Mouse (Mus musculus): ENCODE results near the gene Dsp.
A peak's percentile ranks its signal among the peaks of the same experiment; 100 is the strongest.

Gene Dsp

DNA sequence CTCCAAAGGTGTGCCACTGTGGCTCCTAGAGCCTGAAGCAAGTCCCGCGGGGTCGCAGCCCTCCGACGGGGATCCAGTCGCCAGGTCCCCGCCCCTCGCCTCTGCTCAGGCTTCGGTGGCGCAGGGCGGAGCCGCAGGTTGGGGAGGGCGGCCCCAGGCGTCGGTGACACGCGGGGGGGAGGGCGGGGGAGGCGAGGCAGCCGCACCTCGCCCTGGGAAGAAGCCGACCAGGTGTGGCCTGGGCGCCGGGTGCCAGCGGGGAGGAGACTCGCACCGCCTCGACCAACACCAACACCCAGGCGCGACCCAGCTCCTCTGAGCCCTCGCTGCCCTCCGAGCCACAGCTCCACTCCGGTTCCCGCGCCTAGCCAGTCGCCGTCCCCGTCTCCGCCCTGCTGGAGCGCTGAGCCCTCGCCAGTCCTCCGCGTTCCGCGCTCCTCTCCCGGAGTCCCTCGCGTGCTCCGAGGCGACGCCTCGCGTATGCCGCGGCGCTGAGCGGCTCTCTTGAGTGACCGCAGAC lies at the start of gene Dsp:
Gene Dsp, plus strand, starts transcription at position 226 of the 520 bp plus-strand sequence.
- DNase-seq, result peak; percentile 53

DNA sequence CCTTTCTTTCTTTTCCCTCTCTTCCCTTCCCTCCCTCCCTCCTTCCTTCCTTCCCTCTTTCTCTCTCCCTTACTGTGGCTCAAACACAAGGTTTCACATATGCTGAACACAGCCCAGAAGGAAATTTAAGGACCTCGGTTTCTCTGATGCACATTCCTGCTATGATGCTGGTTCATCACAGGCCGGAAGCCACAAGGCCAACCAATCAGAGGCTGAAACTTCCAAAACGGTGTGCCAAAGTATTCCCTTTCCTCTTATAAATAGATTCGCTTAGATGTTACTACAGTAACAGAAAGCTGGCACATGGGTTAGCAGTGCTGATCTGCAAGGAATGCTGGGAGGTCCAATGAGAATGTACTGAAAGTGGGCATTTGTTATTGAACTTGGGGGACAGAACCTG lies 47.7 kb upstream of the Dsp start:
- DNase-seq, result no peak

DNA sequence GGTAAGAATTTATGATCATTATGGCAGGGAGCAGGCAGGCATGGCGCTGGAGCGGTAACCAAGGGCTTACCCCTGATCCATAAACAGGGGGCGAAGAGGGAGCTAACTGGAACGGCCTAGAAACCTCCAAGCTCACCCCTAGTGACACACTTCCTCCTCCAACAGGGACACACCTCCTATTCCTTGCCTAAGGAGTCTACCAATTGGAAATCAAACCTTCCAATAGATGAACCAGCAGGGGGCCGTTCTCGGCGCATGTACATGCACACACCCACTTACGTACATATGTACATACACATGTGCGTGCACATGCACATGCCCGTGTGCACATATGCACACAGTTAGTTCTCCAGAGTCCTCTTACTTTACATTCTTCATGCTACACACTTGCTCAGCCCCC lies 46.6 kb upstream of the Dsp start:
- no peak for DNase-seq

DNA sequence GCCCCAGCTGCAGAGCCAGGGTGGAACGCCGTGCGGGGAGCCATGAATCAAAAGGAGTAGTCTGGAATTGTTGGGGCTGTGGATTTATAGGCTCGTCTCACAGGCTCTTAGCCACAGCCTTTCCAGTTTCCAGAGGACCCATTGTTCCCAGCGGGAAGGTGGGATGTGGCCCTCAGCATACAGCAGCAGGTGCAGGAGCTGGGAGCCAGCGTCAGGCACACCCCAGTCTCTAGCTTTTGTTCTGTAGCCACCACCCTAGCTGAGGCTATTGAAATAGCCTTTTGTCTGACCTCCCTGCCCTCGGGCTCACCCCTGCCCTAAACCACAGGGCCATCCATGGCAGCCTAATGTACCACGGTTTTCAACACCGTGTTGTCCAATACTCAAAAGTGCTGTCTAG lies 42.0 kb upstream of the Dsp start:
- no peak for DNase-seq

DNA sequence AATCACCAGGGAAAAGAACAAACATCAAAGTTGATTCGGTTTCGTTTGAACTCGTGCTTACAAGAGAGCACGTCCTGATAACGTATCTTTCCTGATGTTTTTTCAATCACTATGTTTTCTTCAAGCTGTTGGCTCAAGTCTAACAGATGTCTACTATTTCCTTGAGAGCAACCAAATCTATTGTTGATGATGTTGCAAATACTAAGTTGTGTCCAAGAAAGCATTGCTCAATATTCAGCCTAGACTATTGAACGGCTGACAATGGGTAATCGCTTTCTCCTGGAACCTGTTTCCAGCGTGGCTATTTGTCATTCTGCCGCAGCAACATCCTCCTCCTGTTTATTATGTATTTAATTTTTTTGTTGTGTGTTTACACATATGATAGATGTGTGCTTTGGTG lies 28.8 kb upstream of the Dsp start:
- no peak for DNase-seq

DNA sequence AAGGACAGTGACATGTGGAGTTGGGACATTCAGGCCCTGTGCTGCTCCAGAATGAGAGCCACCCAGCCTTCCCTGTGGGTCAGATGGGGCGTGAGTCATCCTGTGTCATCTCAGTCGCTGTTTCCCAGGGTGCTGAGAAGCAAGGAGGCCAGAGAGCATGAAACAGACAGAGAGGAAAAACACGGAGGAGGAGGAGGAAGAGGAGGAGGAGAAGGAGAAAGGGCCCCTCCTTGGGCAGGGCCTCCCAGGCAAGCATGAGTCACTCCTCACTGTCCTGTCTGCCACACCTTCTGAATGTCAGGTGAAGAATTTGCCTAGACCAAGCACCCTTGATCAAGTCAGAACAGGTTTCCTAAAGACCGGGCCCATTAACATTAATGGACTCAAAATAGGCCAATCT lies 27.4 kb upstream of the Dsp start:
- DNase-seq, result no peak

DNA sequence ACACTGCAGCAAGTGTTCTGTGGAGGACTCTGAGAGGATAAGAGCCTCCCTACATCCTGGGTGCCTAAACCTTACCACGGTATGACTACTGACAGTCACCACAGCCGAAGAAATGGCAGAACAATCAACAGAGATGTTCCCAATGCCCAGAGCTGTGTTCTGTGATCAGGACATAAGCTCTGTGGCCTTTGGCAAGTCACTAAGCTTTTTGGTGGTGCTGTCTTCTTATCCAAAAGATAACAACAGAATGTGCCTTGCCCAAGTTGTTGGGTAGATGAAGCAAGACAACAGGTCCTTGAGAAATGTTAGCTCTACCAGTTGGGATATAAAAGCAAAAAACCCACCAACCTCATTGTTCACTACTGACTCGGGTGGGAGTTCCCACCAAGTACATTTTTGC lies 23.4 kb upstream of the Dsp start:
- DNase-seq, result no peak

DNA sequence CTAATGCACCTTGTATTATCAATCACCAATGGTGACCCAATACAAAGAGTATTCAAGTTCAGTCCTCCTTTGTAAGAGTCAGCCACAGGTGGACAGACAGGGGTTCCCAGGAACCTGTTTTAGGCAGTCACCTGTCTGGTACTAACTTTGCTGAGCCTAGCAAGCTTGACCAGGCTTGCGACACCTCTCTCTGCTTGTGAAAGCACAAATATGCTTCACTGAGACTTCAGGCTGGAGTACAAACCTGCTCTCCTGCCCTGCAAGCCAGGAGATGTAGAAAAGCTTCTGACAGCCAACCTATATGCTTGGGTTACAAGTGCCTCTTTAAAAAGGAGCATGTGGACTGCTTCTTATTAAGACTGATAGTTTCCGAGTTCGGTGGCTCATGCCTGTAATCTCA lies 22.8 kb upstream of the Dsp start:
- no peak for DNase-seq

DNA sequence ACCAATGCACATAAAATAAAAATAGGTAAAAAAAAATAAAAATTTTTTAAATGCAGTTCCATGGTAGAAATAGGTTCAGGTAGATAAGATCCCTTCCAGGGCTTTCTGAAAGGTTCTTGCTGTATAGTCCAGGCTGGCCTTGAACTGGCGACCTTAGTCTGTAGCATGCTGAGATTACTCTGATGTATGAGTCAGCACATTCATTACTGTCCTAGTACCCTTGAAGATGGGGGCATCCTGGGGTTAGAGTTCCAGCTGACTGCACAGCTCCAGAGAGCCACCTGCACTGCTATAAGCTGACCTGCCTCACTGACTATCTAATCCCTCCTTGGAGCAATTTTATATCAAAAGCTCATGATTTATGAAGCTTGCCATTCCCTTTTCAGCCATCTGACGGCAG lies 21.6 kb upstream of the Dsp start:
- no peak for DNase-seq

DNA sequence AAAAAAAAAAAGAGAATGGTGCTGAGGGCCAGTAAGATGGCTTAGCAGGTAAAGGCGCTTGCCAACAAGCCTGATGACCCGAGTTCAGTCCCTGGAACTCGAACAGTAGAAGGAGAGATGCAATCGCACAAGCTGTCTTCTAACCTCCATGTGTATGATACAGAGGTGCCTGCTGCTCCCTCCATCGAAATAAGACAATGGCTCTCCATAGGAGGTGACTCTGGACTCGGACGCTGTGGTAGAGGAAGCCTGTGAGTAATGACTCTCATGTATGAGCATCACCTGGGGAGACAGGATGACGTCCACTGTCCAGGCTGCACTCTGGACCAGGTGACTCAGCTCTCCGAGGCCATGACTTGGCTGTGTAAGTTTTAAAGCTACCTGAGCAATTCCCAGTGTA lies 21.0 kb upstream of the Dsp start:
- no peak for DNase-seq

DNA sequence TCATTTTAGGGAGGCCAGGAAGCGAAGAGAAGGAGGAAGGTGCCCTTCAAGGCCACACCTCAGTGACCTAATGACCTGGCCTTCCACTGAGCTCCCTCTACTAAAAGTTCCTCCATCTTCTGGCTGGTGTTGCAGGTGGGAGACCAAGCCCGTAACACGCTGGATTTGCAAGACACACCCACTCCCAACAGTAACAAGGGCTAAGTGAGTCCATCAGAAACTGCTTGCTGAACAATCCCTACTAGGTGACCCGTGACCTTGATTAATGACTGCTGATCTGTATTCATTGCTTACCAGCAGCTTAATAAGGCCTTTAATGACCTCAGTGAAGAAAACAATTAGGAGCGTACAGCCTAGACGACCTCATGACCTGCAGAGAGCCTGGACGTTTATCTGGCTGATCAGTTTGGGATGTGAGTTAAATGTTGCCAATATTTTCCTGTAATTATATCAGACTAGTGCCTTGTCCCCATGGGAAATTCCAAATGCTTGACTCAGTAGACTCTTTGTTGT lies 18.0 kb upstream of the Dsp start:
- DNase-seq, result no peak

DNA sequence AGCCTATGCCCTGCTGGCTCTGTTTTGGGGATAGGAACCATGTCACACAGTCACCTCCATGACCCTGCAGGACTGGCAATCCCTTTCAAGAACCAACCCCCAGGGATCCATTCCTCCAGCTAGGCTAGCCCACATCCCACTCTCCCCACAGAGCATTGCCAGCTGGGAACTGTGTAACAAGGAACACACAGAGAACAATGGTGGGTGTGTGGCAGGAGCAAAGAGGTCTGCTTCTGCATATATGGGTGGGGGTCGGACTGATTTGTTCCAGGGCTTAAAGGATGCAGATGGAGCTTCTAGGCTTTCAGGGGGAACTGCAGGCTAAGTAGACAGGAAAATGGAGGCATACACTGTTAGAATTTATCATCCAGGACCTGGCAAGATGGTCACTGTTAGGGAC lies 10.6 kb upstream of the Dsp start:
- DNase-seq, result no peak

DNA sequence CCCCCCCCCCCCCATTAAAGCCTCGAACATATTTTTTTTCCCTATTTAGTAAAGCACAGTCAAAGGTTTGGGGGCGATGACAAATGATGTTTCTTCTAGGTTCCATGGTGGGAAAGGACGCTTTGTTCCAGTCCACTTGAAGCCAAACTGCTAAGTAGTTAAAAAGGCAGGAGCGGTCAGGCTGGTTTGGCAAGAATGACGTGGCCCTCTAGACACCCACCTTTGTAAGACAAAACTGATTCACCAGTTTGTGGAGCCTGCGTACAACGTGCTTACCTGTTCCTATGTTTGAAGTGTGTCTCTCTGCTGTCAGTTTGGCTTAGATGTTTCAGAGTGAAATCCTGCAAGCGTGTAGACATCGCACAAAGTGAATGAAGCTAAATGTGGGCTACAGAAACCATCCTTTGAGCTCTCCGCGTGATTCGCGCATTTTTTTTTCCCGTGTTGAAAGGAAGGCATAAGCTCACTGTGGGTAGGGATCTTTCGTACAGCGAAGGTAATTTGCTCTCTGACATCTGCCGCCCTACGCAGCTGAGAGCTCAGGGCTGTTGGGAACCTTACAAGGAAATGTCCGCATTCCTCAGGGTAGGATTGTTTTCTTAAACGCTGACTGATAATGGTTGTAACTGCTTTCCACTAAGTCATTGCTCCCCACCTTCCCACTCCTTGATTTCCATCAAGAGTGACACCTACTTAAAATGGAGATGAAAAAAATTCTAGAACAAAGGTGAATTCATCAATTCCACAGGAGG lies 6.0 kb upstream of the Dsp start:
- no peak for DNase-seq

DNA sequence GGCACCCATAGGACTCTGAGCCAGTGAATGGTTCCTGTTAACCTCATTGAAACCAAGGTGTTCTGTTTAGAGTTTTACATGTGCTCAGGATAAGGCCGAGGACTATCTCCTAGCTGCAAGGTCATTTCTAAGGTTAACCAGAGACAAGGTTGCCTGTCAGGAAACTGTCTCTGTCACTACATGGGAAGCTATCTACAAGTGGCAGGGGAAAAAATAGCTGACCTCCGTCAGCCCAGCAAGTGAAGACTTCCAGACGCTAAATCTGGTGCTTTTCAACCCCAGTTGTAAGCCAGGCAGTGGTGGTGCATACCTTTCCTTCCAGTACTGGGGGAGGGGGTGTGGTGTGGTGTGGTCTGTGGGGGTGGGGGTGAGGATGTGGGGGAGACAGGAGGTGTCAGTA lies 2.7 kb upstream of the Dsp start:
- DNase-seq, result no peak

DNA sequence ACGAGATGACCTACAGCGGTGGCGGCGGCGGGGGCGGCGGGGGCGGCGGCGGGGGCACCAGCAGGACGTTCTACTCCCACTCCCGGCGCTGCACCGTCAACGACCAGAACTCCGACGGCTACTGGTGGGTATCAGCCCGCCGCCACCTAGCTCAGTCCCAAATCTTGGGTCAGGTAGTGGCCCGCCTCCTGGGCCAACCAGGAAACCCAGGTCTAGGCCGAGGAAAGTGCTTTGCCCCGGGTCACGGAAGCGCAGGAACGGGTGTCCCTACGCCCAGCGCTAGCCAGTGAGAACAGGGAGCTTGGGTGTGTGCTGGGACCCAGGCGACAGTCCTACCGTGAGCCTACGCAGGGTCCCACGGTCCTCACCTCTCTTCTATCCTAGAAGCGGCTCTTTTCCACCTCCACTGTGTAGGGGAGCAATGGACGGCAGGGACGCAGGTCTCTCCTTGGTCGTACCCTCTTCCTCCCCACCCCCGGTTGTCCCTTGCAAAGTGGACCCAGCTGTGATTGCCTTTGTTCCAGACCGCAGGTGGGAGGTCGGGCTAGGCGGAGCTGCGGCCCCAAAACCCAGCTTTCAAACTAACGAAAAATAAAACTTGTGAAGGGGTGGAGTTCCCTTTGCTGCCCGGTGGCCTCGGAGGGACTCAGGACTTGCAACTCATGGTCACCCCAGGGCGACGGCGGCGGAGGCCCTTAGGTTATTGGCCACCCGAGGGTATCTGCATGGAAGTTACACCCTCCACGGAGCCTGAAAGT lies 756 bp downstream of the Dsp start:
- DNase-seq, result no peak

DNA sequence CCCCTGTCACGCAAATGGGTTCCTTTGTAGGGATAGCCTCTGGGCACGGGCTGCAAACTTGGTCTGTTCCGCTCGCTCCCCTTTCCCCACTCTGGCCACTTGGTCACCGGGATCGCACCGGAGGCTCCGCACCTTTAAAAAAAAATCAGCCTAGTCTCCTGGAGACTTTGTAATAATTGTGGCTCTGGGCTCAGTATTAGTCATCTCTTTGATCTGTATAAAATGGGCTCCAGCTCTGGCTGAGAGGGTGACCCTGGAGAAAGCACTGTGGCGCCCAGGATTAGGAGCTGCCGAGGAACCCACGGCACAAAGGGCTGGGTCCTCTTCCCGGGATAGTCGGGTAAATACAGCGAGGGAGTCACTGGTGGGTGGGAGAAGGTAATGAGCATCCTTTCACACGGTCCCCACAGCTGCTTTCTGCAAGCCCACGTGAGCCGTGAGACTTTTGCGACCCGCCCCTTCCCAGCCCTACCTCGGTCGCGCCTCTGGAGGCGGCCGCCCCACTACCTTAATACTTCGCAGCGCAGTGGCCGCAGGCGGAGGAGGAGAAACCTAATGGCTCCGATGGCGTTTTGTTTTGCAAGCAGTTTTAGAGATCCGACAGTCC lies 1.4 kb downstream of the Dsp start:
- DNase-seq, result no peak

DNA sequence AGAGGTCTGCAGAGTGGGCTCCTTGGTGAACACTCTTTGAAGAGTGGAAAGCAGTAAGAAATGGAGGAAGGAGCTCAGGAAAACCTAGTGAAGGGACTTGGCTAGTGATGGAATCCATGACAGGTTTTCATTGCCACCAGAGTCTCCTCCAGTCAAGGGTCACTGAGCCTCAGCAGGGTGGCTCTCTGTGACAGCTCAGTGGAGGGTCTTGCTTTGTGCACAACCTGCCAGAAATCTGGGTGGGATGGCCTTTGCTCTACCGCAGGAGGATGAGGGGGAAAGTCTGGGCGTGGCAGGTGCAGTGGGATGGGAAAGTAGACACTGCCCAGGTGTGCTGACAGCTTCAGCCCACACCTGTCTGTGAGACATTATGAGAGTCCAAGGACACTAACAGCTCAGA lies 4.4 kb downstream of the Dsp start:
- no peak for DNase-seq

DNA sequence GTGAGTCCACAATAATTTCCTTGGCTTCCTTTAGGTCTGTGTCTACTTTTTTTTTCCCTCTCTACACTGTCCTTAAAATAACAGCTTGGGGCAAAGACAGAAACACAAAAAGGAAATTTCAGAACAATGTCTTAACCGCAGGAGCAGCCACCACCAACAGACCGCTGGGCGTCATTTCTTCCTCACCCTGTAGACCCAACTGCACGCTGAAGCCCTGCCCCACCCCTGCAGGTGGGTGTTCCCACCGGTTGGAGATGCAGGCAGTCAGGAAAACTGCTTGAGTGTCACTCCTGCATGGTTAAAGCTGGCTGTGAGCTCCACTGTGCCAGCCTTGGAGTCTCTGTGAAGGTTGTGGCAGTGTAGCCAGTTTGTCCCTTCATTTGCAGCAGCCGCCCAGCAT lies 6.5 kb downstream of the Dsp start:
- no peak for DNase-seq

DNA sequence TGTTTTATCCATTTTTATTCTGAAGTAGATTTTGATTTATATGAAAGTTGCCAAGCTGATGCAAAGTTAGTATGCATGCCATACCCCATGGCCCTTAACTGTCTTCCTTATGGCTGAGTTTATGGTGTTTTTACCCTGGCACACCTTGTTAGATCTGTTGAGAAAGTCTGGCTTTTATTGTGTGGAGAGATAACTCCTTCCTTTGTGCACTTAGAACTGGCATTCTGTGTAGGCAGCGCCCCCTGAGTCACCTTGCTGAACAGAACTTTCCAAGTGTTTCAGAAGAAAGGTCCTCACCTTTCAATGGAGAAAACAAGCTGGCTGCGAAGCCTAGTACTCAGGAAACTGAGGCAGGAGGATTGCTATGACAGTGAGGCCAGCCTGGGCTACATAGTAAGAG lies 10.9 kb downstream of the Dsp start:
- no peak for DNase-seq

DNA sequence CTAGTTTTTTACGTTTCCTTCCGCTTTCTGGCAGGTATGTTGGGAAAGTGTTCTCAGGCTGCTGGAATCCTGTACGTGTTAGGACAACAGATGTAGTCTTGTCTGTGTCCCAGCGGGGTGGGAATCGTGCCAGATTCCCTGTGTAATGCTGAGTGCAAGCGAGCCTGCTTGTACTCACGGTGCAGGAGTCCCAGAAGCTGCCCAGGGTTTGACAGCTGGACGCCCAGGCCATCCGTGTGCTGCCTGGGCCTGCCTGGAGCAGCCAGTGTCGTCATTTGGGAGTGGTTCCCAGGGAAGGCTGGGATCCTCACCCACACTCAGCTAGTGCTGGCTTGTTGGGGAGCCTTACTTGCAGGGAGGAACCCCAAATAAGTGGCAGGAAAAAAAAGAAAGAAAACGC lies 11.6 kb downstream of the Dsp start:
- DNase-seq, result peak; percentile 46

DNA sequence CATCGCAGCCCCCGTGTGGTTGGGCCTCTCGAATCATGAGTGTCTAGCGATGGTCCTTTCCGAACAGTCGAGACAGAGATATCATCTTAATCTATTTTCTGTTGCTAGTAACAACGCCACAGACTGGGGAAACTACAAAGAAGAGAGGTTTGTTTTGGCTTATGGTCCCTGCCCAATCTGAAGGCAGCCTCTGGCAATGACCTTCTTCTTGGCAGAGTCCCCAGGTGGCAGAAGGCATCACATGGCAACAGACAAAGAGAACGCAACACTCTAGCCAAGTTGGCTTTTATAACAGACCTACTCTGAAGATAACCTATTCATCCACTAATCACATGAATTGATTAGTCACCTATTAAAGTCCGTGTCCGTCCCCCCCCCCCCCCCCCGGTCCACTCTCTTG lies 13.8 kb downstream of the Dsp start:
- DNase-seq, result no peak

DNA sequence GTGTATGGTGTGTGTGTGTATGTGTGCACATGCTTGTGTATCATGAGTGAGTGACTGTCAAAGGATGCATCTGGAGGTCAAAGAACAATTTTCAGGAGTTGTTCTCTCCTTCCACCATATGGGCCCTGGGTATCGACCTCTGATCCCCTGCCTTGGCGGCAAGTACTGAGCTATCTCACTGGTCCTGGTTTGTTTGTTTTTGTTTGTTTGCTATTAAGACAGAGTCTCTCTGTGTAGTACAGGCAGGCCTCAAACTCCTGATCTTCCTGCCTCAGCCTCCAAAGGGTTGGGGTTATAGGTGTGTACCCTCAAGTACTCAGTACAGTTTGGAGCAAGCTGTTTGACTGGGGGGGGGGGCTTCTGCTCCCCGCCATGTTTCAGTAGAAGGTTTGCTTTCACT lies 16.0 kb downstream of the Dsp start:
- DNase-seq, result no peak

DNA sequence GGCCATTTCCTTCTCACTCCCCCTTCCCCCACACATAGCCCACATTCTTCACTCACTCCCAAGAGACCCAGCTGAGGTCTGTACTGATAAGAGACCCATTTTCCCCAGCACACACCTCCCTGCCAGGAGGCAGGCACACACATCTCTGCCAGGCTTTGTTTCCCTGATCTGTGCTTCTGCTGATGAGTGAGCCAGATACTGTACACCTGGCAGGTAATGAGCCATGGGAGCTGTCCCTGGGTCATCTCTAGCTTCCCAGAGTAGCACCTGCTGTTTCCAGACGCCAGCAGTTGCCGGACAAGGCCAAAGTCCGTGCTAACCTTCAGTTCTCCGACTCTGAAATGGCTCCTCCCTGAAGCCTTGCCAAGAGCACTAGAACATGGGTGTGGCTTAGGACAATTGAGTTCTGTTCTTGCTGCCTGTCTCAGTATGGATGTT lies 19.6 kb downstream of the Dsp start:
- no peak for DNase-seq

DNA sequence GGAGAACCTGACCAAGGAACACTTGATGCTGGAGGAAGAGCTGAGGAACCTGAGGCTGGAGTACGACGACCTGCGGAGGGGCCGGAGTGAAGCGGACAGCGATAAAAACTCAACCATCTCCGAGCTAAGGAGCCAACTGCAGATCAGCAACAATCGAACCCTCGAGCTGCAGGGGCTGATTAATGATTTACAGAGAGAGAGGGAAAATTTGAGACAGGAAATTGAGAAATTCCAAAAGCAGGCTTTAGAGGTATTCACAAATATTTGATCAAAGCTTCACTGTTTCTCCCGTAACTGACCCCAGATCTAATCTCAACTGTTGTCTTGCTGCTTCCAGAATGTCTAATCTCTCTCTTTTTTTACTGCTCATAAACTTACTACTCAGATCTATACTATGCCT lies 42.3 kb downstream of the Dsp start:
- no peak for DNase-seq

Data from right cerebral cortex, postnatal 14 days (tissue).